Mouse (Mus musculus): ENCODE results near the gene Rab3gap2.

DNA sequence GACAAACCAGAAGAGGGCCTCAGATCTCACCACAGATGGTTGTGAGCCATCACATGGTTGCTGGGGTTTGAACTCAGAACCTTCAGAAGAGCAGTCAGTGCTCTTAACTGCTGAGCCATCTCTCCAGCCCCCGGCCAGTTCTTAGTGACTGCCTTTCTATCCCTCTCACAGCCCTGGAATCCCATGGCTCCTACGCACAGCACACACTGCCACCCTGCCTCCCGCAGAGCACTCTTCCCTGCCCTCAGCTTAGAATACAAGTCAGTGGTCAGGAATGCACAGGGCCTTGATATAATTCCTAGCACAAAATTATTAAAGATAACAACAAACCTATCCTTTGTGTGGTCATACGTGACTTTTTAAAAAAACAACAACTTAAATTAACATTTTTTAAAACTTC lies 110.6 kb downstream of the Rab3gap2 start:
- no peak for TF ChIP-seq POLR2A (IDR thresholded peaks at IDR 0.05; ENCODE audit: borderline replicate concordance, insufficient read depth, low read length)
- no peak for TF ChIP-seq CTCF (IDR thresholded peaks at IDR 0.05; ENCODE audit: borderline replicate concordance, insufficient read depth, low read depth, low read length)
